Mouse (Mus musculus) hindbrain, postnatal 0 days (tissue): ENCODE measurements around the gene Pik3ca. TPM values are rescaled to one million over a fixed set of nuclear protein-coding genes. Genes with fewer than 3 reads are reported as not detected.

Experiments
- ATAC-seq: fragments of 200-750 bp; cut with Nextera tagmentation; 2 replicates; pipeline ENCODE4 v1.8.0; 2017; ENCODE audit warnings: mild to moderate bottlenecking, moderate TSS enrichment, moderate library complexity
- DNase-seq: peaks from one replicate; pipeline ENCODE4 v3.0.0-alpha.2; 2015; ENCODE audit warnings: low spot score
- H3K27ac ChIP-seq: fragments of 300-500 bp; sonication (generic); 2 replicates; pipeline ENCODE4 v1.5.1; 2014; ENCODE audit warnings: mild to moderate bottlenecking
- H3K27me3 ChIP-seq: fragments of 300-500 bp; sonication (generic); 2 replicates; pipeline ENCODE4 v1.6.1; 2014; ENCODE audit warnings: low read length, mixed read lengths; ENCODE audit not compliant: insufficient read depth
- H3K36me3 ChIP-seq: fragments of 300-500 bp; sonication (generic); 2 replicates; pipeline ENCODE4 v1.6.1; 2014; ENCODE audit warnings: low read length, mixed read lengths; ENCODE audit not compliant: insufficient read depth
- H3K4me1 ChIP-seq: fragments of 300-500 bp; sonication (generic); 2 replicates; pipeline ENCODE4 v1.6.1; 2014; ENCODE audit warnings: antibody characterized with exemption, low read length, mixed read lengths; ENCODE audit not compliant: insufficient read depth
- H3K4me2 ChIP-seq: fragments of 300-500 bp; sonication (generic); 2 replicates; pipeline ENCODE4 v1.6.1; 2014; ENCODE audit warnings: low read depth, mild to moderate bottlenecking, low read length, moderate library complexity, mixed read lengths
- H3K4me3 ChIP-seq: fragments of 300-500 bp; sonication (generic); 2 replicates; pipeline ENCODE4 v1.5.1; 2014; ENCODE audit warnings: low read length
- H3K9ac ChIP-seq: fragments of 300-500 bp; sonication (generic); replicated peaks from 2 replicates; pipeline ENCODE4 v1.6.1; 2014; ENCODE audit warnings: mild to moderate bottlenecking, low read length, moderate library complexity, mixed read lengths
- H3K9me3 ChIP-seq: fragments of 300-500 bp; sonication (generic); 2 replicates; pipeline ENCODE4 v1.6.1; 2016; ENCODE audit warnings: low read length, mixed read lengths
- CTCF ChIP-seq: IDR thresholded peaks from 2 replicates; pipeline ENCODE4 v1.5.1; 2016; ENCODE audit warnings: antibody characterized with exemption, control low read depth, low read depth
- WGBS: fragments of 180-500 bp; shearing (Covaris S2); extraction: QIAGEN DNeasy Blood & Tissue Kit; methylation state at CpG from one replicate; pipeline ENCODE4 v1.1.7; 2014; 5-methylcytosine and 5-hydroxymethylcytosine counted together
- polyA plus RNA-seq: library from polyadenylated mRNA; unstranded; fragments of >200 nt; fragmentation: Nextera tagmentation; extraction: Ambion mirVana; gene quantifications from 2 replicates; pipeline ENCODE4 v1.2.1, GENCODE M21; 2015
- total RNA-seq: library from RNA; depleted of rRNA; stranded (reverse); fragments of >200 nt; gene quantifications from 2 replicates; pipeline ENCODE4 v1.2.3, GENCODE M21; 2014

The Pik3ca gene
- total and polyA plus RNA-seq, 2 experiments from 2014 or later: 9.0 to 35.0 TPM

- DNase-seq: no peak
- 95% methylated on average over 6 of the region's 6 CpGs for WGBS
- no peak for TF ChIP-seq CTCF
Measured at GRCm38 (mm10) chr3:32437297-32437696, 39.8 kb downstream of the Pik3ca start.

GRCm38 (mm10) chr3:32437820-32438219 is 40.3 kb downstream of the Pik3ca start:
- TF ChIP-seq CTCF: no peak
- Histone ChIP-seq H3K4me3 (no peak overlapping the region), H3K9me3 (no peaks in the 10 kb centered on the region), H3K4me1 (no peaks in the 10 kb centered on the region), H3K4me2 (no peak overlapping the region), H3K27ac (no peak overlapping the region), H3K36me3 (peaks cover 41% of the 10 kb centered on the region), H3K9ac (no peak overlapping the region), H3K27me3 (no peaks in the 10 kb centered on the region)
- no peak for ATAC-seq
- 90% methylated on average over 6 of the region's 6 CpGs for WGBS
- DNase-seq: no peak

More at GRCm38 (mm10) chr3:32437297-32437696, 39.8 kb downstream of the Pik3ca start:
- H3K36me3 ChIP-seq: peaks cover 38% of the 10 kb centered on the region
- H3K27me3 ChIP-seq: no peaks in the 10 kb centered on the region
- H3K9ac ChIP-seq: no peak overlapping the region
- H3K9me3 ChIP-seq: no peaks in the 10 kb centered on the region
- no peak overlapping the region for H3K27ac ChIP-seq
- H3K4me2 ChIP-seq: no peak overlapping the region
- no peak overlapping the region for H3K4me3 ChIP-seq
- no peaks in the 10 kb centered on the region for H3K4me1 ChIP-seq
- no peak for ATAC-seq

- no peaks in the 10 kb centered on the region for H3K4me1 ChIP-seq
- TF ChIP-seq CTCF: no peak
- 90% methylated on average over 4 of the region's 4 CpGs for WGBS
- ATAC-seq (no peak), DNase-seq (no peak)
- H3K9ac ChIP-seq: no peak overlapping the region
- no peak overlapping the region for H3K4me3 ChIP-seq
- no peak overlapping the region for H3K4me2 ChIP-seq
- peaks cover 48% of the 10 kb centered on the region for H3K36me3 ChIP-seq
- no peaks in the 10 kb centered on the region for H3K27me3 ChIP-seq
- no peak overlapping the region for H3K27ac ChIP-seq
- H3K9me3 ChIP-seq: no peaks in the 10 kb centered on the region
Measured at GRCm38 (mm10) chr3:32438716-32439115, 41.2 kb downstream of the Pik3ca start.

- no peak overlapping the region for H3K9ac ChIP-seq
- no peaks in the 10 kb centered on the region for H3K4me1 ChIP-seq
- no peaks in the 10 kb centered on the region for H3K27me3 ChIP-seq
- no peak overlapping the region for H3K4me3 ChIP-seq
- DNase-seq: no peak
- no peak for ATAC-seq
- peak; percentile 19; the same call in 1 of the 2 replicates for TF ChIP-seq CTCF
- no peaks in the 10 kb centered on the region for H3K9me3 ChIP-seq
- peaks cover 55% of the 10 kb centered on the region for H3K36me3 ChIP-seq
- H3K4me2 ChIP-seq: no peak overlapping the region
- H3K27ac ChIP-seq: no peak overlapping the region
Measured at GRCm38 (mm10) chr3:32441710-32442109, 44.2 kb downstream of the Pik3ca start.

DNA sequence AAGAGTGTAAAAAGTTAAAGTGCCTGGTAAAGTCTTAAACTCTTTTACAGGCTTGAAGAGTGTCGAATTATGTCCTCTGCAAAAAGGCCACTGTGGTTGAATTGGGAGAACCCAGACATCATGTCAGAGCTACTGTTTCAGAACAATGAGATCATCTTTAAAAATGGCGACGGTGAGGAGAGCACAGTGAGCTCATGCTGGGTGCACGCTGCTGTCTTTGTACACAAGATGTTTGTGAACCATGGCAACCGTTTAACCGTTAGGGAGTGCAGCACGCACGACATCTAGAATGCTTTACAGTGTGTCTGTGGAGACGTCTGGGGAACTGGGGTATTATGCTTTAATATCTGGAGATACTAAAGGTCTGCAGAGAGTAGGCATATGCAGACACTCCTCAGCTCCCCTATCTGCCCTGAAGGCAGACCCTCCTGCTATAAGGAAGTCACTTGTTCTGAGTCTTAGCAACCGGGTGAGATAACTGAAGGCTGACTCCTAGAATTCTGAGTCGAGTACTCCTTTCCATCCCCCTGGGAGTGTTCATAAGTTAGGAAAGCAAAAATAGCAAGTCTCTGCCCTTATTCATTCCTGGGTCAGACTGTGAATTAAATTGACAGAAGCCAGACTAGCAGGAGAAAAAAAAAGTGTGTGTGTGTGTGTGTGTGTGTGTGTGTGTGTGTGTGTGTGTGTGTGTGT is 57.0 kb downstream of the Pik3ca start:
- H3K4me3 ChIP-seq: no peak overlapping the region
- DNase-seq: peak; percentile 58
- WGBS: 36% methylated on average over 11 of the region's 11 CpGs
- no peaks in the 10 kb centered on the region for H3K9me3 ChIP-seq
- H3K4me2 ChIP-seq: no peak overlapping the region
- H3K36me3 ChIP-seq: peaks cover 56% of the 10 kb centered on the region
- ATAC-seq: peak; percentile 88
- H3K9ac ChIP-seq: no peak overlapping the region
- no peak overlapping the region for H3K27ac ChIP-seq
- no peak for TF ChIP-seq CTCF
- no peaks in the 10 kb centered on the region for H3K4me1 ChIP-seq
- no peaks in the 10 kb centered on the region for H3K27me3 ChIP-seq

DNA sequence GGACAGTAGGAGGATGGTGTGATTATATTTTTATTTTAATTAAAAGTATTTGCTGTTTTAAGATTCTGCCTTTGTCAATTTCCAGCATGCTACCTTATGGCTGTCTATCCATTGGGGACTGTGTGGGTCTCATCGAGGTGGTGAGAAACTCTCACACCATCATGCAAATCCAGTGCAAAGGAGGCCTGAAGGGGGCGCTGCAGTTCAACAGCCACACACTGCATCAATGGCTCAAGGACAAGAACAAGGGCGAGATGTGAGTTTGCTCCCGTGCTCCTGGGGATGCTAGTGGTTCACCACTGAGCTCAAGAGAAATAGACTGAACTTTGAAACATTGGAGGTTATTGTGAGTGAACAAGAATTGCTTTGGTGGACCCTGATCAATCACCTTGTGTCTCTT is 62.3 kb downstream of the Pik3ca start:
- Histone ChIP-seq H3K9ac (no peak overlapping the region), H3K4me1 (no peaks in the 10 kb centered on the region), H3K4me3 (no peak overlapping the region), H3K27me3 (no peaks in the 10 kb centered on the region), H3K27ac (no peak overlapping the region), H3K9me3 (no peaks in the 10 kb centered on the region), H3K4me2 (no peak overlapping the region), H3K36me3 (peaks cover 53% of the 10 kb centered on the region)
- DNase-seq (peak; percentile 56), ATAC-seq (peak; percentile 73)
- peak; percentile 74 for TF ChIP-seq CTCF
- 67% methylated on average over 4 of the region's 4 CpGs for WGBS

DNA sequence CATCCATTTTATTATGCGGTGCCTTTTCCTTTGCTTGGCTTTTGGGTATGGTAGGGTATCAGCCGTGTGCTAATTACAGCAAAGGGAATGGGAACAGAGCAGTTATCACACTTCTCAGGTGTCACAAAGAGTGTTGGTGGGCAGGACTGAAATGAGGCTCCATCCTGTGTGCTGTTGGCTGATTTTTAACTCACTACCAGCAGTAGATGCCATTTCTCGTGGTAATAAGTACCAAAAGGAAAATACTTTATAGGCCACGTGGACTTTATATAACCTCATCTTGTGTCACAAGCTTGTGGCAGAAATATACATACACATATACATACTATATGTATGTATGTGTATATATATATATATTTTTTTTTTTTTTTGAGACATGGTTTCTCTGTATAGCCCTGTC is 69.8 kb downstream of the Pik3ca start:
- no peak for DNase-seq
- WGBS: 96% methylated on average over 4 of the region's 4 CpGs
- no peak for TF ChIP-seq CTCF
- Histone ChIP-seq H3K4me2 (no peak overlapping the region), H3K4me3 (no peak overlapping the region), H3K9ac (no peak overlapping the region), H3K27me3 (no peaks in the 10 kb centered on the region), H3K4me1 (no peaks in the 10 kb centered on the region), H3K27ac (no peak overlapping the region), H3K36me3 (peaks cover 14% of the 10 kb centered on the region; the same call in 1 of the 2 replicates), H3K9me3 (no peaks in the 10 kb centered on the region)
- ATAC-seq: no peak
